Mouse (Mus musculus) left cerebral cortex, adult 2 months (tissue): Measurements from ENCODE around the gene Eif2ak4. TPM values are rescaled to one million over a fixed set of nuclear protein-coding genes. Genes with fewer than 3 reads are reported as not detected.

Experiments
- DNase-seq, 2 experiments: peaks; one replicate each; pipeline ENCODE4 v3.0.0; 2021 to 2022; ENCODE audit warnings: low spot score in 2 of 2, mixed read lengths in 1 of 2; ENCODE audit errors: extremely low spot score in 1 of 2
- H3K27ac ChIP-seq: fragments of 200-600 bp; 2 replicates; pipeline ENCODE4 v1.8.1; 2022
- H3K4me3 ChIP-seq: fragments of 200-600 bp; 2 replicates; pipeline ENCODE4 v1.8.1; 2022
- CTCF ChIP-seq: fragments of 200-600 bp; IDR thresholded peaks from 2 replicates; pipeline ENCODE4 v1.8.1; 2022; ENCODE audit warnings: antibody characterized with exemption, mild to moderate bottlenecking, moderate library complexity
- intact Hi-C: fragments of 180-260 bp; cut with DNase I; formaldehyde crosslinking; loops from one replicate; pipeline ENCODE4 v1.15.1; 2025
- total RNA-seq, 2 experiments: library from RNA; stranded (reverse); gene quantifications; 2 replicates each; pipeline ENCODE4 v1.2.3; 2021

The Eif2ak4 gene
- total RNA-seq, 2 experiments from 2014 or later: 22.2 to 25.1 TPM

GRCm38 (mm10) chr2:118520042-118520933 lies 131.9 kb downstream of the Eif2ak4 start:
- Histone ChIP-seq H3K4me3 (no peak overlapping the region), H3K27ac (peak overlapping the region; percentile 18)
- intact Hi-C loops: loop anchor here (2.0 kb wide), 1 partner anchor 27 kb away; no protein-coding TSS in a partner anchor
- no peak for TF ChIP-seq CTCF
- DNase-seq: no peak

GRCm38 (mm10) chr2:118522265-118522664 lies 133.8 kb downstream of the Eif2ak4 start:
- Histone ChIP-seq H3K4me3 (no peak overlapping the region), H3K27ac (no peak overlapping the region)
- no peak for DNase-seq
- intact Hi-C loops: no loop called here
- TF ChIP-seq CTCF: no peak

GRCm38 (mm10) chr2:118523163-118523730 lies 134.8 kb downstream of the Eif2ak4 start:
- intact Hi-C loops: no loop called here
- no peak for TF ChIP-seq CTCF
- H3K4me3 ChIP-seq: no peak overlapping the region
- DNase-seq: no peak
- H3K27ac ChIP-seq: no peak overlapping the region

- intact Hi-C loops: no loop called here
- Histone ChIP-seq H3K4me3 (no peak overlapping the region), H3K27ac (no peak overlapping the region)
- TF ChIP-seq CTCF: no peak
- DNase-seq: no peak
Observed at GRCm38 (mm10) chr2:118524811-118525210, 136.4 kb downstream of the Eif2ak4 start.

Other genes with a start within 250 kb of the Eif2ak4 start
- gene Fsip1, start 131.7 kb upstream of the Eif2ak4 start, total RNA-seq: under 1 TPM; 0.45 to 0.58 TPM
- gene Gpr176, start 15.2 kb upstream of the Eif2ak4 start, total RNA-seq: 1 to 10 TPM; 8.9 to 9.5 TPM
- gene Srp14, start 91.1 kb downstream of the Eif2ak4 start, total RNA-seq: 100 to 1,000 TPM; 155 to 157 TPM
- gene Bmf, start 161.1 kb downstream of the Eif2ak4 start, total RNA-seq: 1 to 10 TPM; 3.2 to 4.0 TPM
- 1 to 10 TPM; 1.9 to 3.0 TPM for gene Bub1b, start 209.6 kb downstream of the Eif2ak4 start, total RNA-seq